ENCODE assay signal across 8 mouse cellular contexts in genomic region chr9:59036159-59036731, GRCm38 (mm10). TPM values are rescaled to one million over a fixed set of nuclear protein-coding genes. Genes with fewer than 3 reads are reported as not detected.
DNase-seq lines count a peak whose midpoint lies in the region; ATAC-seq and TF ChIP-seq lines count a peak whose summit lies in the region.

TSS of gene Neo1 (minus strand) at chr9:59036441.

- TF ChIP-seq EP300 in CH12.LX (IDR thresholded peaks at IDR 0.05; ENCODE audit: low read length), result no peak
- no peak for TF ChIP-seq EP300 in liver, postnatal 0 days (IDR thresholded peaks at IDR 0.05; ENCODE audit: low read depth)

- in situ Hi-C loops in CH12.LX (cut with MboI; ENCODE audit: low pct_ligation_motif_present, low pct_unique_long_range_greater_than_20kb, low sequenced_read_pairs), result no loop called here

- H3K4me3 ChIP-seq in CH12.LX (replicated peaks in 1 of 3; ENCODE audit: low read depth in 2 of 3, low read length in 2 of 3, poor library complexity in 1 of 3), result peak within 1 kb of the TSS; percentile 6 to 61 (median 58)
- peak within 1 kb of the TSS; percentile 89 for H3K4me3 ChIP-seq in forebrain, embryonic 16.5 days (replicated peaks; ENCODE audit: low read length)
- peak within 1 kb of the TSS; percentile 71 for H3K4me3 ChIP-seq in liver, postnatal 0 days (ENCODE audit: low read depth, low read length)

- H3K79me2 ChIP-seq in CH12.LX (replicated peaks; ENCODE audit: control insufficient read depth, extremely low read depth, insufficient read depth, poor library complexity, severe bottlenecking), result no peaks in the 10 kb centered on the region

- intact Hi-C loops in heart, postnatal 14 days (cut with DNase I), result loop anchor here (5.0 kb wide), 1 partner anchor 96 kb away; no protein-coding TSS in a partner anchor

- H3K27ac ChIP-seq in CH12.LX (ENCODE audit: insufficient read depth, low read depth), result no peak within 1 kb of the TSS
- peak within 1 kb of the TSS; percentile 100 for H3K27ac ChIP-seq in forebrain, embryonic 16.5 days (ENCODE audit: low read length)
- peak within 1 kb of the TSS; percentile 93 for H3K27ac ChIP-seq in liver, postnatal 0 days (ENCODE audit: low read depth)

- peak; percentile 95 for ATAC-seq in forebrain, embryonic 16.5 days
- ATAC-seq in liver, postnatal 0 days, result peak; percentile 91

- TF ChIP-seq POLR2A in CH12.LX (IDR thresholded peaks at IDR 0.05; ENCODE audit: low read depth, low read length), result no peak

- dilution Hi-C loops in CH12.LX (cut with MboI; ENCODE audit: extremely low pct_ligation_motif_present, extremely low pct_unique_long_range_greater_than_20kb, low sequenced_read_pairs), result no loop called here

- TF ChIP-seq CTCF in CH12.LX (conservative IDR thresholded peaks at IDR 0.05 in 1 of 2, IDR thresholded peaks at IDR 0.05 in 1 of 2; ENCODE audit: low read depth in 2 of 2, low read length in 2 of 2), result no peak
- no peak for TF ChIP-seq CTCF in liver, postnatal 0 days (IDR thresholded peaks at IDR 0.05; ENCODE audit: low read depth)

- H3K4me2 ChIP-seq in CH12.LX (ENCODE audit: insufficient read depth, low read depth, poor library complexity, severe bottlenecking), result peak within 1 kb of the TSS; percentile 69
- H3K4me2 ChIP-seq in forebrain, embryonic 16.5 days (ENCODE audit: low read length), result peak within 1 kb of the TSS; percentile 89
- H3K4me2 ChIP-seq in liver, postnatal 0 days (ENCODE audit: low read depth, low read length), result peak within 1 kb of the TSS; percentile 85

- H3K27me3 ChIP-seq in CH12.LX (replicated peaks), result no peaks in the 10 kb centered on the region
- no peaks in the 10 kb centered on the region for H3K27me3 ChIP-seq in forebrain, embryonic 16.5 days (replicated peaks; ENCODE audit: control insufficient read depth, insufficient read depth, low read length)
- H3K27me3 ChIP-seq in liver, postnatal 0 days (ENCODE audit: insufficient read depth, low read length), result peaks cover 24% of the 10 kb centered on the region

- no peak for TF ChIP-seq RAD21 in CH12.LX (IDR thresholded peaks at IDR 0.05; ENCODE audit: low read depth, low read length)

- peak within 1 kb of the TSS; percentile 44 for H3K9ac ChIP-seq in CH12.LX (ENCODE audit: insufficient read depth, low read depth)
- H3K9ac ChIP-seq in forebrain, embryonic 16.5 days (replicated peaks; ENCODE audit: low read depth, low read length), result peak within 1 kb of the TSS; percentile 98
- H3K9ac ChIP-seq in liver, postnatal 0 days (replicated peaks), result peak within 1 kb of the TSS; percentile 79

- under 1% methylated on average over 45 of the region's 86 CpGs for WGBS in forebrain, embryonic 16.5 days
- WGBS in liver, postnatal 0 days (ENCODE audit: insufficient replicate concordance), result 0% methylated on average over 34 of the region's 86 CpGs

- H3K9me3 ChIP-seq in CH12.LX (replicated peaks; ENCODE audit: low read length), result peaks cover 3% of the 10 kb centered on the region
- no peaks in the 10 kb centered on the region for H3K9me3 ChIP-seq in forebrain, embryonic 16.5 days (ENCODE audit: control insufficient read depth, low read length)
- H3K9me3 ChIP-seq in liver, postnatal 0 days (ENCODE audit: low read length), result peaks cover 2% of the 10 kb centered on the region; the same call in 1 of the 2 replicates

- no peaks in the 10 kb centered on the region for H3K36me3 ChIP-seq in CH12.LX (replicated peaks in 1 of 2; ENCODE audit: control insufficient read depth in 1 of 2, insufficient read depth in 1 of 2, low read length in 1 of 2)
- H3K36me3 ChIP-seq in forebrain, embryonic 16.5 days (ENCODE audit: control insufficient read depth, insufficient read depth), result no peaks in the 10 kb centered on the region
- no peaks in the 10 kb centered on the region for H3K36me3 ChIP-seq in liver, postnatal 0 days (replicated peaks; ENCODE audit: insufficient read depth, low read length)

- peak; percentile 30 for DNase-seq in CH12.LX (ENCODE audit: extremely low read depth)
- DNase-seq in cerebellum, adult 11 months, result peak; percentile 95
- peak; percentile 92 for DNase-seq in heart, postnatal 14 days
- peak; percentile 94 to 96 for DNase-seq in layer of hippocampus, adult 18-20 months (ENCODE audit: low spot score in 2 of 2)
- peak; percentile 82 for DNase-seq in liver, postnatal 0 days
- DNase-seq in retina, adult 2 months (ENCODE audit: low read depth, low spot score), result peak; percentile 81
- peak; percentile 80 to 84 for DNase-seq in urinary bladder, adult 18-20 months (ENCODE audit: low spot score in 2 of 2)

- H3K4me1 ChIP-seq in CH12.LX (ENCODE audit: control insufficient read depth in 1 of 2, insufficient read depth in 2 of 2), result peaks cover 0 to 9% of the 10 kb centered on the region in 2 experiments; a peak in 1 of 4 replicates
- peaks cover 24% of the 10 kb centered on the region for H3K4me1 ChIP-seq in forebrain, embryonic 16.5 days (replicated peaks; ENCODE audit: control insufficient read depth, insufficient read depth, low read length)
- 0 out of 2 replicates have a peak, but pooled peaks cover 2% of the 10 kb centered on the region for H3K4me1 ChIP-seq in liver, postnatal 0 days (ENCODE audit: insufficient read depth)

TF ChIP-seq in CH12.LX, 34 proteins besides CTCF, POLR2A, EP300 and RAD21:
- TF ChIP-seq POLR2AphosphoS2 (IDR thresholded peaks at IDR 0.05; ENCODE audit: low read depth, low read length) (no peak), NRF1 (IDR thresholded peaks at IDR 0.05; ENCODE audit: low read depth, low read length) (peak; percentile 73), SIN3A (IDR thresholded peaks at IDR 0.05; ENCODE audit: low read length) (no peak), UBTF (IDR thresholded peaks at IDR 0.05; ENCODE audit: low read depth, low read length) (no peak)

RNA-seq across cellular contexts. Expression of gene Neo1, which starts in this region (rescaled TPM):
- total RNA-seq in CH12.LX (2012; rRNA removed), result 0.76 and 0.85 TPM in 2 replicates
- total RNA-seq in CH12.LX (2014; rRNA removed), result 1.4 and 1.5 TPM in 2 replicates
- polyA plus RNA-seq in CH12.LX (2012; ENCODE audit: insufficient read length, low read depth), result 1.5 and 2.1 TPM in 2 replicates
- polyA plus RNA-seq in forebrain, embryonic 16.5 days (2015; fragmentation: Nextera tagmentation; extraction: Ambion mirVana), result 64.7 and 71.2 TPM in 2 replicates
- 10 to 100 TPM; 44.4 to 50.3 TPM for total RNA-seq in heart, postnatal 14 days (2021)
- 10 to 100 TPM; 68.9 to 76.6 TPM for total RNA-seq in layer of hippocampus, adult 18-20 months (2021)
- polyA plus RNA-seq in liver, postnatal 0 days (2015; fragmentation: Nextera tagmentation; extraction: Ambion mirVana), result 1.2 and 1.5 TPM in 2 replicates

Comparison
In these comparisons a context has a peak if more than half of its experiments do, and no peak if none do; other contexts are left out.
1. RNA of gene Neo1 (total RNA-seq): 68.9 to 76.6 TPM in layer of hippocampus, adult 18-20 months and 44.4 to 50.3 TPM in heart, postnatal 14 days; 0.76 to 1.5 TPM in CH12.LX; every median in the first group is over 10 times any median in the second.
2. RNA of gene Neo1 (polyA plus RNA-seq): 64.7 to 71.2 TPM in forebrain, embryonic 16.5 days; 1.5 to 2.1 TPM in CH12.LX and 1.2 to 1.5 TPM in liver, postnatal 0 days; every median in the first group is over 10 times any median in the second.
3. DNase-seq: peak in every context shown above with its lines; median percentile 95 in cerebellum, adult 11 months; 95 in layer of hippocampus, adult 18-20 months; 92 in heart, postnatal 14 days; 82 in liver, postnatal 0 days; 82 in urinary bladder, adult 18-20 months; 81 in retina, adult 2 months; 30 in CH12.LX.
4. H3K9ac ChIP-seq: peak in every context shown above with its lines; median percentile 98 in forebrain, embryonic 16.5 days; 79 in liver, postnatal 0 days; 44 in CH12.LX.
5. Peak in every context shown above with its lines, with median percentiles within 50 percentile points of each other: H3K4me2 ChIP-seq and H3K4me3 ChIP-seq.